Mouse (Mus musculus): ENCODE measurements around the gene Mdfi. TPM values are rescaled to one million over a fixed set of nuclear protein-coding genes. Genes with fewer than 3 reads are reported as not detected.

Gene Mdfi
- polyA plus RNA-seq, 1 experiment from 2014 or later: 24.7 TPM

- no peaks in the 10 kb centered on the region for H3K36me3 ChIP-seq (ENCODE audit: control insufficient read depth, insufficient read depth, low read length)
- H3K9ac ChIP-seq (ENCODE audit: low read length): no peak overlapping the region
- WGBS: 92% methylated on average over 6 of the region's 6 CpGs
- no peak overlapping the region for H3K4me2 ChIP-seq
- H3K27me3 ChIP-seq (ENCODE audit: control insufficient read depth, insufficient read depth, low read length): no peaks in the 10 kb centered on the region
- peaks cover 3% of the 10 kb centered on the region for H3K4me1 ChIP-seq (ENCODE audit: control insufficient read depth, insufficient read depth, low read length)
- DNase-seq (ENCODE audit: low spot score, missing footprints) (no peak), ATAC-seq (ENCODE audit: low FRiP score) (no peak)
- no peaks in the 10 kb centered on the region for H3K9me3 ChIP-seq (ENCODE audit: control insufficient read depth, low read length)
- H3K27ac ChIP-seq (ENCODE audit: low read depth, low read length): no peak overlapping the region
- no peak overlapping the region for H3K4me3 ChIP-seq (ENCODE audit: low read depth, low read length)
These were observed 50.1 kb downstream of the Mdfi start for GRCm38 (mm10) chr17:47784411-47784810.

GRCm38 (mm10) chr17:47783445-47784223, 50.9 kb downstream of the Mdfi start:
- ATAC-seq (ENCODE audit: low FRiP score) (no peak), DNase-seq (ENCODE audit: low spot score, missing footprints) (no peak)
- H3K27ac ChIP-seq (ENCODE audit: low read depth, low read length): no peak overlapping the region
- H3K9me3 ChIP-seq (ENCODE audit: control insufficient read depth, low read length): no peaks in the 10 kb centered on the region
- 82% methylated on average over 8 of the region's 8 CpGs for WGBS
- no peaks in the 10 kb centered on the region for H3K36me3 ChIP-seq (ENCODE audit: control insufficient read depth, insufficient read depth, low read length)
- no peak overlapping the region for H3K9ac ChIP-seq (ENCODE audit: low read length)
- H3K4me3 ChIP-seq (ENCODE audit: low read depth, low read length): no peak overlapping the region
- H3K27me3 ChIP-seq (ENCODE audit: control insufficient read depth, insufficient read depth, low read length): no peaks in the 10 kb centered on the region
- peaks cover 3% of the 10 kb centered on the region for H3K4me1 ChIP-seq (ENCODE audit: control insufficient read depth, insufficient read depth, low read length)
- H3K4me2 ChIP-seq: no peak overlapping the region

GRCm38 (mm10) chr17:47782486-47782885, 52.0 kb downstream of the Mdfi start:
- no peak for ATAC-seq (ENCODE audit: low FRiP score)
- no peak overlapping the region for H3K4me3 ChIP-seq (ENCODE audit: low read depth, low read length)
- H3K9me3 ChIP-seq (ENCODE audit: control insufficient read depth, low read length): no peaks in the 10 kb centered on the region
- H3K4me1 ChIP-seq (ENCODE audit: control insufficient read depth, insufficient read depth, low read length): no peaks in the 10 kb centered on the region
- no peaks in the 10 kb centered on the region for H3K27me3 ChIP-seq (ENCODE audit: control insufficient read depth, insufficient read depth, low read length)
- H3K9ac ChIP-seq (ENCODE audit: low read length): no peak overlapping the region
- no peak overlapping the region for H3K27ac ChIP-seq (ENCODE audit: low read depth, low read length)
- no peak for DNase-seq (ENCODE audit: low spot score, missing footprints)
- WGBS: 85% methylated on average over 3 of the region's 3 CpGs
- no peak overlapping the region for H3K4me2 ChIP-seq
- H3K36me3 ChIP-seq (ENCODE audit: control insufficient read depth, insufficient read depth, low read length): no peaks in the 10 kb centered on the region

- no peak for DNase-seq (ENCODE audit: low spot score, missing footprints)
- Histone ChIP-seq H3K4me1 (ENCODE audit: control insufficient read depth, insufficient read depth, low read length) (no peaks in the 10 kb centered on the region), H3K27me3 (ENCODE audit: control insufficient read depth, insufficient read depth, low read length) (no peaks in the 10 kb centered on the region), H3K9me3 (ENCODE audit: control insufficient read depth, low read length) (no peaks in the 10 kb centered on the region), H3K4me2 (no peak overlapping the region), H3K27ac (ENCODE audit: low read depth, low read length) (no peak overlapping the region), H3K4me3 (ENCODE audit: low read depth, low read length) (no peak overlapping the region), H3K9ac (ENCODE audit: low read length) (no peak overlapping the region), H3K36me3 (ENCODE audit: control insufficient read depth, insufficient read depth, low read length) (no peaks in the 10 kb centered on the region)
- ATAC-seq (ENCODE audit: low FRiP score): no peak
- WGBS: 83% methylated on average over 10 of the region's 10 CpGs
These were observed 54.0 kb downstream of the Mdfi start for GRCm38 (mm10) chr17:47780470-47780869.

- H3K9me3 ChIP-seq (ENCODE audit: control insufficient read depth, low read length): no peaks in the 10 kb centered on the region; the same call in 1 of the 2 replicates
- no peak overlapping the region for H3K27ac ChIP-seq (ENCODE audit: low read depth, low read length)
- H3K4me1 ChIP-seq (ENCODE audit: control insufficient read depth, insufficient read depth, low read length): no peaks in the 10 kb centered on the region
- H3K4me3 ChIP-seq (ENCODE audit: low read depth, low read length): no peak overlapping the region
- 86% methylated on average over 2 of the region's 2 CpGs for WGBS
- no peaks in the 10 kb centered on the region for H3K36me3 ChIP-seq (ENCODE audit: control insufficient read depth, insufficient read depth, low read length)
- H3K9ac ChIP-seq (ENCODE audit: low read length): no peak overlapping the region
- DNase-seq (ENCODE audit: low spot score, missing footprints): no peak
- H3K4me2 ChIP-seq: no peak overlapping the region
- no peaks in the 10 kb centered on the region for H3K27me3 ChIP-seq (ENCODE audit: control insufficient read depth, insufficient read depth, low read length)
- ATAC-seq (ENCODE audit: low FRiP score): no peak
These were observed 57.4 kb downstream of the Mdfi start for GRCm38 (mm10) chr17:47777141-47777540.

- ATAC-seq (ENCODE audit: low FRiP score): no peak
- Histone ChIP-seq H3K9ac (ENCODE audit: low read length) (no peak overlapping the region), H3K4me1 (ENCODE audit: control insufficient read depth, insufficient read depth, low read length) (no peaks in the 10 kb centered on the region), H3K4me2 (no peak overlapping the region), H3K27me3 (ENCODE audit: control insufficient read depth, insufficient read depth, low read length) (no peaks in the 10 kb centered on the region), H3K36me3 (ENCODE audit: control insufficient read depth, insufficient read depth, low read length) (no peaks in the 10 kb centered on the region), H3K9me3 (ENCODE audit: control insufficient read depth, low read length) (no peaks in the 10 kb centered on the region; the same call in 1 of the 2 replicates), H3K27ac (ENCODE audit: low read depth, low read length) (no peak overlapping the region), H3K4me3 (ENCODE audit: low read depth, low read length) (no peak overlapping the region)
- 66% methylated on average over 6 of the region's 6 CpGs for WGBS
- no peak for DNase-seq (ENCODE audit: low spot score, missing footprints)
These were observed 60.9 kb downstream of the Mdfi start for GRCm38 (mm10) chr17:47773604-47774003.

GRCm38 (mm10) chr17:47769389-47770299, 64.8 kb downstream of the Mdfi start:
- Histone ChIP-seq H3K9me3 (ENCODE audit: control insufficient read depth, low read length) (no peaks in the 10 kb centered on the region; the same call in 1 of the 2 replicates), H3K9ac (ENCODE audit: low read length) (no peak overlapping the region), H3K27ac (ENCODE audit: low read depth, low read length) (no peak overlapping the region), H3K4me1 (ENCODE audit: control insufficient read depth, insufficient read depth, low read length) (no peaks in the 10 kb centered on the region), H3K4me3 (ENCODE audit: low read depth, low read length) (no peak overlapping the region), H3K36me3 (ENCODE audit: control insufficient read depth, insufficient read depth, low read length) (no peaks in the 10 kb centered on the region), H3K4me2 (no peak overlapping the region), H3K27me3 (ENCODE audit: control insufficient read depth, insufficient read depth, low read length) (no peaks in the 10 kb centered on the region)
- 82% methylated on average over 11 of the region's 11 CpGs for WGBS
- no peak for ATAC-seq (ENCODE audit: low FRiP score)
- no peak for DNase-seq (ENCODE audit: low spot score, missing footprints)

GRCm38 (mm10) chr17:47768707-47769276, 65.7 kb downstream of the Mdfi start:
- 62% methylated on average over 12 of the region's 12 CpGs for WGBS
- no peaks in the 10 kb centered on the region for H3K27me3 ChIP-seq (ENCODE audit: control insufficient read depth, insufficient read depth, low read length)

More at GRCm38 (mm10) chr17:47768707-47769276, 65.7 kb downstream of the Mdfi start:
- Histone ChIP-seq H3K9ac (ENCODE audit: low read length) (no peak overlapping the region), H3K4me2 (no peak overlapping the region), H3K36me3 (ENCODE audit: control insufficient read depth, insufficient read depth, low read length) (no peaks in the 10 kb centered on the region), H3K4me1 (ENCODE audit: control insufficient read depth, insufficient read depth, low read length) (no peaks in the 10 kb centered on the region), H3K27ac (ENCODE audit: low read depth, low read length) (no peak overlapping the region), H3K4me3 (ENCODE audit: low read depth, low read length) (no peak overlapping the region), H3K9me3 (ENCODE audit: control insufficient read depth, low read length) (no peaks in the 10 kb centered on the region; the same call in 1 of the 2 replicates)
- no peak for ATAC-seq (ENCODE audit: low FRiP score)
- no peak for DNase-seq (ENCODE audit: low spot score, missing footprints)

All from midbrain, embryonic 11.5 days (tissue).